Mouse (Mus musculus): Measurements from ENCODE around the gene Ncoa5. TPM values are rescaled to one million over a fixed set of nuclear protein-coding genes. Genes with fewer than 3 reads are reported as not detected.

Ncoa5 gene
- polyA plus RNA-seq, 1 experiment = 30.8 TPM

DNA sequence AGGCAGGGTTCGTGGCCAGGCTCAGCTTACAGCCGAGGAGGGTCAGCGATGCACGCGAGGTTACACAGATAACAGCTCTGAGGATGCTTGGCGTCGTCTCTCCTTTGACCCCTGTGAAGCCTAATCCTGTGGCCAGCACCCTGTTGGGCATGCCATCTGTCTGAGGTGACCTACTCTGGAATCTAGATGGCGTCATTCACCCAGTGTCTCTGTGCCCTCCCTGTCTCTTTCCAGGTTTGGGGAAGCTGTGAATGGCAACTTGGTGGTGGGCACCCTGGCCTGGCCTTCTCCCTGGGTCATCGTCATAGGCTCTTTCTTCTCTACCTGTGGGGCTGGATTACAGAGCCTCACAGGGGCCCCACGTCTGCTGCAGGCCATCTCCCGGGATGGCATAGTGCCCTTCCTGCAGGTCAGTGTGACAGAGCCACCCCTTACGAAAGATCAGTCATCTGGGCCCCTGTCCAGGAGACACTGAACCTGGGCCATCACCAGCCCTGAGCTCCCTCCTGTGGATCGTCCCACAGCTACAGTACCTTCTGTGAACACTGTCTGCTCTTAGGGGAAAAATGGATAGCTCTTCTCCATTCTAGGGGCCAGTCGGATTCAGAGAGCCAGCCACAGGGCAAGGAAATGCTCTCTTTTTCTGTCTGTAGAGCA, 48.2 kb downstream of the Ncoa5 start:
- no peak overlapping the region for H3K27ac ChIP-seq (ENCODE audit: insufficient read depth, low read length)
- H3K9me3 ChIP-seq (replicated peaks; ENCODE audit: control insufficient read depth, insufficient read depth, low read length, poor library complexity, severe bottlenecking) = no peaks in the 10 kb centered on the region
- TF ChIP-seq CTCF (IDR thresholded peaks at IDR 0.05; ENCODE audit: low read depth, low read length) (no peak), EP300 (IDR thresholded peaks at IDR 0.05; ENCODE audit: insufficient read depth, low read depth, low read length) (no peak), POLR2A (IDR thresholded peaks at IDR 0.05; ENCODE audit: insufficient read depth, low read length) (no peak)
- no peak overlapping the region for H3K4me3 ChIP-seq (ENCODE audit: low read depth, low read length)
- H3K36me3 ChIP-seq (ENCODE audit: control insufficient read depth, insufficient read depth, low read length, poor library complexity, severe bottlenecking) = no peaks in the 10 kb centered on the region
- H3K27me3 ChIP-seq (ENCODE audit: control insufficient read depth, insufficient read depth, low read length, poor library complexity, severe bottlenecking) = no peaks in the 10 kb centered on the region
- no peaks in the 10 kb centered on the region for H3K4me1 ChIP-seq (ENCODE audit: control insufficient read depth, insufficient read depth, low read length)
- no peak overlapping the region for H3K9ac ChIP-seq (ENCODE audit: low read depth, poor library complexity, severe bottlenecking)

DNA sequence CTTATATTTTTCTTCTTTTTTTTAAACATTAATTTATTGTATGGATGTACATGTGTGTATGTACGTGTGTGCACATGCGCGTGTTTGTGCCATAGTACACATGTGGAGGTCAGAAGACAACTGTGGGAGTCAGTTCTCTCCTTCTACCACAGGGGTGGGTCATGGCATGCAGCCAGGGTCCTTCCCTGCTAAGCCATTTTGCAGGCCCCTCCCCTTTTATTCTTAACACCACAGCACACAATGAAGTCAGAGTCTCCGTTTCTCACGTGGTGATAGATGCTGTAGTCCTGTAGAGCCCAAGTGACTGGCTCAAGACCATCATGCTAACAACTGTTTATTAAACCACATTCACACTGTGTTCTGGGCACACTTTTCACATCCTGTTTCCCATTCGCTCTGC, 48.7 kb downstream of the Ncoa5 start:
- no peak overlapping the region for H3K4me3 ChIP-seq (ENCODE audit: low read depth, low read length)
- TF ChIP-seq POLR2A (IDR thresholded peaks at IDR 0.05; ENCODE audit: insufficient read depth, low read length) (no peak), EP300 (IDR thresholded peaks at IDR 0.05; ENCODE audit: insufficient read depth, low read depth, low read length) (no peak), CTCF (IDR thresholded peaks at IDR 0.05; ENCODE audit: low read depth, low read length) (no peak)
- no peak overlapping the region for H3K27ac ChIP-seq (ENCODE audit: insufficient read depth, low read length)
- no peaks in the 10 kb centered on the region for H3K36me3 ChIP-seq (ENCODE audit: control insufficient read depth, insufficient read depth, low read length, poor library complexity, severe bottlenecking)
- H3K9me3 ChIP-seq (replicated peaks; ENCODE audit: control insufficient read depth, insufficient read depth, low read length, poor library complexity, severe bottlenecking) = no peaks in the 10 kb centered on the region
- no peaks in the 10 kb centered on the region for H3K27me3 ChIP-seq (ENCODE audit: control insufficient read depth, insufficient read depth, low read length, poor library complexity, severe bottlenecking)
- no peaks in the 10 kb centered on the region for H3K4me1 ChIP-seq (ENCODE audit: control insufficient read depth, insufficient read depth, low read length)
- H3K9ac ChIP-seq (ENCODE audit: low read depth, poor library complexity, severe bottlenecking) = no peak overlapping the region

DNA sequence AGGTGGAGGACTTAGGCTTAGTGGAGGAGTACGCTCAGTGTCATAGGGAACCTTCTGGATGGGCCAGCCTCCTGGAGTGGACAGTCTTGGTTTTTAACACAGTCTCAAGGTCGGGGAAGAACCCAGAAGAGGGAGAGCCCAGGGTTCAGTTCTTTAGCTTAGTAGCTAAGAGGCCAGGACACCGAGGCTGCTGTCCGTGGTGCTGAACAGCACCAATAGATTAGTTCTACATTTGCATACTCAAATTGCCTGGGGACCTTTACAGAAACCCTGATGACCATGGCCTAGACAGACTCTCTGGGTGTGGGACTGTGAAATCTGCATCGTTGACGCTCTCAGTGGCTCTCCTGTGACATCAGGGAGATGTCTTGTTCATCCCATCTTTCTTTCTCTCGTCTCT, 54.9 kb downstream of the Ncoa5 start:
- H3K4me1 ChIP-seq (ENCODE audit: control insufficient read depth, insufficient read depth, low read length) = no peaks in the 10 kb centered on the region
- H3K27ac ChIP-seq (ENCODE audit: insufficient read depth, low read length) = no peak overlapping the region
- H3K4me3 ChIP-seq (ENCODE audit: low read depth, low read length) = no peak overlapping the region
- no peaks in the 10 kb centered on the region for H3K27me3 ChIP-seq (ENCODE audit: control insufficient read depth, insufficient read depth, low read length, poor library complexity, severe bottlenecking)
- H3K9ac ChIP-seq (ENCODE audit: low read depth, poor library complexity, severe bottlenecking) = no peak overlapping the region
- TF ChIP-seq CTCF (IDR thresholded peaks at IDR 0.05; ENCODE audit: low read depth, low read length) (no peak), EP300 (IDR thresholded peaks at IDR 0.05; ENCODE audit: insufficient read depth, low read depth, low read length) (no peak), POLR2A (IDR thresholded peaks at IDR 0.05; ENCODE audit: insufficient read depth, low read length) (no peak)
- no peaks in the 10 kb centered on the region for H3K36me3 ChIP-seq (ENCODE audit: control insufficient read depth, insufficient read depth, low read length, poor library complexity, severe bottlenecking)
- H3K9me3 ChIP-seq (replicated peaks; ENCODE audit: control insufficient read depth, insufficient read depth, low read length, poor library complexity, severe bottlenecking) = no peaks in the 10 kb centered on the region

DNA sequence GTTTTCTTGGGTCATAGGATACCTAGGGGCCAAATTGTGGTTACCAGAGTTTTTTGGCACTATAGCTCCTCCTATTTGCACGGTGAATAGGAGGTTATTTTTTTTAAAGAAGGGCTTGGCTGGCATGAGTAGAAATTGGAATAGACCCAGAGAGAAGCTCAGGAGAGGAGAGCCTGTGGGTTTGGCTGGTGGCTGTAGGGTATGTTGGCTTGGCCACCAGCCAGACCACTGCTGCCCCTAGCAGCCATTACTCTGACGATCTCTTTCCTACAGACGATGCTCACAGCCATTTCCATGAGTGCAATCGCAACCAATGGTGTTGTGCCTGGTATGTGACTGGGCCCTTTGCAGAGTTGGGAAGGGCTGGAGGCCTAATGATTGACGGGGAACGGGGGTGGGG, 59.1 kb downstream of the Ncoa5 start:
- no peaks in the 10 kb centered on the region for H3K4me1 ChIP-seq (ENCODE audit: control insufficient read depth, insufficient read depth, low read length)
- no peaks in the 10 kb centered on the region for H3K36me3 ChIP-seq (ENCODE audit: control insufficient read depth, insufficient read depth, low read length, poor library complexity, severe bottlenecking)
- H3K27me3 ChIP-seq (ENCODE audit: control insufficient read depth, insufficient read depth, low read length, poor library complexity, severe bottlenecking) = no peaks in the 10 kb centered on the region
- H3K27ac ChIP-seq (ENCODE audit: insufficient read depth, low read length) = no peak overlapping the region
- no peaks in the 10 kb centered on the region for H3K9me3 ChIP-seq (replicated peaks; ENCODE audit: control insufficient read depth, insufficient read depth, low read length, poor library complexity, severe bottlenecking)
- H3K9ac ChIP-seq (ENCODE audit: low read depth, poor library complexity, severe bottlenecking) = no peak overlapping the region
- H3K4me3 ChIP-seq (ENCODE audit: low read depth, low read length) = no peak overlapping the region
- no peak for TF ChIP-seq POLR2A (IDR thresholded peaks at IDR 0.05; ENCODE audit: insufficient read depth, low read length)
- TF ChIP-seq CTCF (IDR thresholded peaks at IDR 0.05; ENCODE audit: low read depth, low read length) = no peak
- TF ChIP-seq EP300 (IDR thresholded peaks at IDR 0.05; ENCODE audit: insufficient read depth, low read depth, low read length) = no peak

DNA sequence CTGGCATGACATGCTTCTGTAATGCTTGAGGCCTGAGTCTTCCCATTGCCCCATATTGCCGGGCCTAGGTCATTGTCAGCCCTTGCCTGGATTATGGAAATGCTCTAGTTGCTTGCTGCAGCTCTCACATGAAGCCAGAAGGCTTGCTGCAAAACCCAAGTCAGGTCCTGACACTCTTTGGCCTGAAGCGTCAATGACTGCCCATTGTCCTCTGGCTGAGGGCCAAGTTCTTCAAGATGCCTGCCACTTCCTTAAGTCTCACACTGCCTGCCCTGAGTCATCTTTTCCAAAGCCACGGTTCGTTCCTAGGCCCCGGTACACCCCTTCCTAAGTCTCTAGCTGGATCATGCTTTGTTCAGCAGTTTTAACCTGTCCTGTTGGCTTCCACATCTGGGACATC, 62.0 kb downstream of the Ncoa5 start:
- no peak overlapping the region for H3K27ac ChIP-seq (ENCODE audit: insufficient read depth, low read length)
- H3K4me3 ChIP-seq (ENCODE audit: low read depth, low read length) = no peak overlapping the region
- no peak overlapping the region for H3K9ac ChIP-seq (ENCODE audit: low read depth, poor library complexity, severe bottlenecking)
- no peaks in the 10 kb centered on the region for H3K9me3 ChIP-seq (replicated peaks; ENCODE audit: control insufficient read depth, insufficient read depth, low read length, poor library complexity, severe bottlenecking)
- H3K27me3 ChIP-seq (ENCODE audit: control insufficient read depth, insufficient read depth, low read length, poor library complexity, severe bottlenecking) = peaks cover 19% of the 10 kb centered on the region
- TF ChIP-seq EP300 (IDR thresholded peaks at IDR 0.05; ENCODE audit: insufficient read depth, low read depth, low read length) = no peak
- no peak for TF ChIP-seq CTCF (IDR thresholded peaks at IDR 0.05; ENCODE audit: low read depth, low read length)
- TF ChIP-seq POLR2A (IDR thresholded peaks at IDR 0.05; ENCODE audit: insufficient read depth, low read length) = no peak
- H3K36me3 ChIP-seq (ENCODE audit: control insufficient read depth, insufficient read depth, low read length, poor library complexity, severe bottlenecking) = no peaks in the 10 kb centered on the region
- H3K4me1 ChIP-seq (ENCODE audit: control insufficient read depth, insufficient read depth, low read length) = no peaks in the 10 kb centered on the region

DNA sequence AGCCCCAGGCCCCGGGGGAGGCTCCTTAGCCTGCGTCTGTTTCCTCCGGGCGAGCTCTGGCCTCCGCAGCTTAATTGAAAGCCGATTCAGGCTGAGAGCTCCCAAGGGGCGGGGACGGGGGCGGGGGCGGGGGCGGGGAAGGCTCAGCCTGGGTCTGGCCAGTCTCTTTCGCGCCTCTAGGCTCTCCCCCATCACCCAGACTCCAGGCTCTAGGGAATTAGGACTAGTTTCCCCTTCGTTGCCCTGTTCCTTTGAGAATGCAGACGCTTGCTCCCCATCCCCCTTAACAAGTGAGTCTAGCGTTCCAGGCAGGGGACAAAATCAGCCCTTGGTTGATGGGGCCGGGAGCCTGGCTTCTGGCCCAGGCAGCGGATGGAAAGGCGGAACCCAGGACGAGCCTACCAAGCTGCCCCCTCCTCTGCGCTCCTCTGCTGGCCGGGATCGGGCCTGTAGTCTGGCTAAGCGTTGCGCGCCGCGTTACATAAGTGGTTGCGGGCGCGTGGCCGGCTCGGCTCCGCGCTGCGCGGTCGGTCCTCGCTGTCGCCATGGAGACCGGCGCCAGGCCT, 64.0 kb downstream of the Ncoa5 start:
- Histone ChIP-seq H3K27me3 (ENCODE audit: control insufficient read depth, insufficient read depth, low read length, poor library complexity, severe bottlenecking) (peaks cover 25% of the 10 kb centered on the region), H3K4me3 (ENCODE audit: low read depth, low read length) (peak overlapping the region; percentile 51), H3K27ac (ENCODE audit: insufficient read depth, low read length) (no peak overlapping the region), H3K36me3 (ENCODE audit: control insufficient read depth, insufficient read depth, low read length, poor library complexity, severe bottlenecking) (no peaks in the 10 kb centered on the region), H3K9me3 (replicated peaks; ENCODE audit: control insufficient read depth, insufficient read depth, low read length, poor library complexity, severe bottlenecking) (no peaks in the 10 kb centered on the region), H3K9ac (ENCODE audit: low read depth, poor library complexity, severe bottlenecking) (no peak overlapping the region), H3K4me1 (ENCODE audit: control insufficient read depth, insufficient read depth, low read length) (no peaks in the 10 kb centered on the region)
- TF ChIP-seq CTCF (IDR thresholded peaks at IDR 0.05; ENCODE audit: low read depth, low read length) = no peak
- TF ChIP-seq POLR2A (IDR thresholded peaks at IDR 0.05; ENCODE audit: insufficient read depth, low read length) = no peak
- TF ChIP-seq EP300 (IDR thresholded peaks at IDR 0.05; ENCODE audit: insufficient read depth, low read depth, low read length) = no peak
